17 mouse cellular contexts compared by ENCODE assay signal in the genomic region with DNA sequence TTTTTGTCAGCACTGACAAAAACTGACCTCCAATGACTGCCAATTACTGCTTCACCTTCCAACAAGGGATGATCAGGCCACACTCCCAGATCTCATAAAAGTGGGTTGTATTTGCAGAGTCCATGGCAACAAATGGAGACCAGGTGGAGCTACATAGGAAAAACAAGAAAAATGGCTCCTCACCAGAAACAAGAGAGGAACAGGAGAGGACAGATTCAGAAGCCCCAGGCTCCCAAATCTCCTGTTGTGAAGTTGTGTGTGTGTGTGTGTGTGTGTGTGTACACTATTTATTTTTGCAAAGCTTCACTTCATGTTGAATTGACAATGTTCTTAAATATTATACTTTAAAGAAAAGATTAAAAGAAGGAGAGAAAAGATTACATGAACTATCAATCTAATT.
"Had no signal": no experiment of that assay in that cellular context is flagged by ENCODE, and none has a peak within 500 bp of the region (broad histone marks: within the 10 kb centered on the region; RNA-seq: fewer than 3 reads in every experiment).

No protein-coding gene starts in this region.

- H3K27ac ChIP-seq: lung, embryonic 15.5 days; macrophage; midbrain, embryonic 13.5 days; midbrain, embryonic 15.5 days; neural tube, embryonic 12.5 days; stomach, embryonic 15.5 days; stomach, postnatal 0 days had no signal

- DNase-seq: lung, adult 2 months; lung, postnatal 14 days; lung, postnatal 36 days; right cerebral cortex, postnatal 14 days; thymus, adult 2 months; thymus, postnatal 25 days; thymus, postnatal 4 days had no signal

- H3K9ac ChIP-seq: lung, embryonic 15.5 days; midbrain, embryonic 13.5 days; midbrain, embryonic 15.5 days; neural tube, embryonic 12.5 days; stomach, embryonic 15.5 days had no signal

- H3K27me3 ChIP-seq: lung, embryonic 15.5 days; megakaryocyte, embryonic 14.5 days; midbrain, embryonic 15.5 days; neural tube, embryonic 12.5 days; stomach, embryonic 15.5 days had no signal

- H3K4me3 ChIP-seq: lung, embryonic 15.5 days; megakaryocyte, embryonic 14.5 days; midbrain, embryonic 13.5 days; midbrain, embryonic 15.5 days; neural tube, embryonic 12.5 days; stomach, embryonic 15.5 days had no signal

- ATAC-seq: lung, postnatal 0 days; midbrain, embryonic 13.5 days; midbrain, embryonic 15.5 days had no signal

- H3K4me2 ChIP-seq: lung, embryonic 15.5 days; midbrain, embryonic 11.5 days; midbrain, embryonic 13.5 days; midbrain, embryonic 15.5 days; neural tube, embryonic 12.5 days; stomach, embryonic 15.5 days had no signal

- H3K9me3 ChIP-seq: lung, embryonic 15.5 days; megakaryocyte, embryonic 14.5 days; midbrain, embryonic 13.5 days; midbrain, embryonic 15.5 days; neural tube, embryonic 12.5 days; stomach, embryonic 15.5 days had no signal

- H3K4me1 ChIP-seq: lung, embryonic 15.5 days; midbrain, embryonic 15.5 days; neural tube, embryonic 12.5 days; stomach, embryonic 15.5 days had no signal

- H3K36me3 ChIP-seq: lung, embryonic 15.5 days; midbrain, embryonic 13.5 days; midbrain, embryonic 15.5 days; neural tube, embryonic 12.5 days; stomach, embryonic 15.5 days had no signal
